Mouse (Mus musculus): ENCODE data around the gene Nab2.
A peak's percentile ranks its signal among the peaks of the same experiment; 100 is the strongest.

Gene Nab2

DNA sequence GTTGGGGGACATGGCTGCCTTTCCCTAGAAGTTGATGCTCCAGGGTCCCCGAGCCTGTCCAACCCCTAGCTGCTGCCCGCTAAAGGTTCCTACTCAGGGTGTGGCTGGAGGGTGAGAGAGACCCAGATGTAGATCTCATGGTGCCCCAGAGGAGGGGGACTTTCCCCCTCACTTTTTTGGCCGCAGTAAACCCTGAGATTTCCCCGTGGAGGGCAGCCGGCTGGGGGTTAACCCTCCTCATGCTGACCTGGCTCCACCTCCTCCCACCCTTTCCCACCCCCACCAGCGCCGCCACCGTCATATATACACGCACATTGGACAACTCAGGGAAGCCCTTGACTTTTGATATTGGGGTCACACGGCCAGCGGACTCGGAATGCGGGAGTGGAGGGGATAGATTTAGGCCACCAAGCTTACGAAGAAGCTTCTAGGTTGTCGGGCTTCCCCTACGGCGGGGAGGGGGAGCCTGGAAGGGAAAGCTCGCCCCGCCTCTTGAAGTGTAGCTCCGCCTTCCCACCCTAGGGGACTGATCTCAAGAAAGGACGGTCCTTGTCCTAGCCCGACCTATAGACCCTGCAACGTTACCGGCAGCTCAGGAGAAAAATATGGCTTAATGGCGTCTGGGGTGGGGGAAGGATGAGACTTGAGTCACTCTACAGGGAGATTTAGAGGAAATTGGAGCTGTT, 24.7 kb downstream of the Nab2 start:
- peak; percentile 49 for DNase-seq (ENCODE audit: low read depth, low spot score)

DNA sequence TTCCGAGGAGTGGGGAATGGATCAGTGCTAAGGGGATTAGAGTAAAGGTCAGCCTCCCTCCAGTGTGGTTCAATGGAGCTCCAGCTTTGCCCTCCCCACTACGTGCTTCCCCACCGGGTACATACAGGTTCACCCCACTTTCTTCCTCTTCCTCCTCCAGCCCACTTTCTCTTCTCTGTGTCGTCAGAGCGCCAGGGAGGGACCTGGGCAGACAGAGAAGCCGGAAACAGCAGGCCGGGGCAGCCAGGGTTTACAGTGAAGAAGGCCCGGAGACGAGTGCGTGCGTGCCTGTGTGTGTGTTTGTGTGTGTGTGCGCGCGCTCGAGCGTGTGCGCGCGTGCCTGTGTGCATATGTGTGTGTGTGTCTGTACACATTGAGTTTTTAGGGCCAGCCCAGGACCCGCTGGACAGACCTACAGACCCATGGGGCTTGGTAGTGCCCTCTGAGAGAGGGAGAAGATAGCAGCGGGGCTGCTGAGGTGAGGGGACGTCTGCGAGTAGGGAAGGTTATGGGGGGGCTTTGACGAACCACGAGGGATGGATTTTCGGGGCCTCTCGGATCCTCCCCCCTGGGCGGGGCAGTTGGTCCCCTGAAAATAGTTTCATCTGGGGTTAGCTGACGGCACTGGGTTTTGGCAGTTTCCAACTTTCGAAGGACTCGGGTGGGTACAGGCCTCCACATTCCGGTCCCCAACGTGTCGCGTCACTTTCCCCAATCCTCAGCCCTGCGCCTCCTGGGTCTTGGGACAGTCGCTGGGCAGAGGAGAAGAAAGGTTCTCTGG, 25.4 kb downstream of the Nab2 start, which contains the start of gene Stat6:
Stat6 (plus strand) TSS at position 215 of the 781 bp plus-strand sequence.
- peak; percentile 56 for DNase-seq (ENCODE audit: low read depth, low spot score)

DNA sequence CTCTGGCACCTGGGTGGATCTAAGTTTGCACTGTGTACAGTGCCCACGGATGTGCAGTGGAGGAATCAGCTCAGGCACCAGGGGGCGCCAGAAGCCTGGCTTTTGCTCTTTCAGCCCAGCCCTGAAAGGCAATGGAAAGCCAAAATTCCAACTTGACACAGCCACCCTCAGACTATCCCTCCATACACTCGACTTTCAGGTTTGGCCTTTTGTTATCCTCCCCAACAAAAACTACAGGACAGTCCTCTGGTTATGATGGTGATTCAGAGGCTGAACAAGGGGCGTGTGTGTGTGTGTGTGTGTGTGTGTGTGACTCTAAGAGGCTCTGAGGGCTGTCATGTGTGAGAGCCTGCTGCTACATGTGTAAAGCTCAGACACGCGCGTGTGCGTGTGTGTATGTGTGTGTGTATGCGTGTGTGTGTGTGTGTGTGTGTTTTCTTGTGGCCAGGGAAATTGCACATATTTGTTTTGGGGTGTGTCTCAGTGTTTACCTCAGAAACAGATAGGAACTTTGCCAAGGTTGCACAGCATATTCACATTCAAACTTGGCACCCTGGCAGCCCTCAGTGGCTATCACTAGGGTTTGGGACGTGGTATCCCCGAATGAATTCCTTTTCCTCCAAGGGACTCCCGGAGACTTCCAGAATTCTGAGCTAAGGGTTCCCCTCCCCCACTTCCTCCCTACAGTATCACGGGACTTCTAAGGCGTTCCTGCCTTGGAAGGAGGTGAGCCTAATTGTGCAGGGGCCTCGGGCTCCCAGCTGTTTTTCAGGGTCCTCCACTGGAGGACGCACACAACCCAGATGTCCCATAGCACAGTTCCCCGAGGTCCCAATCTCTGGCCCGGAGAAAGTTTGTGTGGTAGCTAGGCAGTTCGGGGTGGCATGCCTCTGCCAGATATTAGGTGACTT, 26.3 kb downstream of the Nab2 start:
- DNase-seq (ENCODE audit: low read depth, low spot score), result peak; percentile 68

DNA sequence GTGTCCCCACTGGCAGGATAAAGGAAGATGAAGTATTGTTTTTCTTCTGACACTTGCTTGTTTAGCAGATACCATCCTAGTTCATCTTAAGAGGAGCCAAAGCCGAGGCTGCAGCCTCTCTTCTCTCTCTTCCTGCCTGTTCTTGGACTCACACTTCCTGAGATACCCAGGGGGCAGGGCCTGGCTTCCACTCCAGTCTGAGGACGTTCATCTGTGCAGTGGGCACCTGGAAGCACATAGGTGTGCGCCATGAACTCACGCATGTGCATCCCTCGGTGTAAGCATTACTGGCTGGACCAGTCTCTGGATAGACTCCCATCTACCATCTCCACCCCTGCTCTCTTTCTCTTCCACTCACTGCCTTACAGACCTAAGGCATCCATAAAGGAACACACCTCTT, 27.9 kb downstream of the Nab2 start:
- DNase-seq (ENCODE audit: low read depth, low spot score), result no peak

DNA sequence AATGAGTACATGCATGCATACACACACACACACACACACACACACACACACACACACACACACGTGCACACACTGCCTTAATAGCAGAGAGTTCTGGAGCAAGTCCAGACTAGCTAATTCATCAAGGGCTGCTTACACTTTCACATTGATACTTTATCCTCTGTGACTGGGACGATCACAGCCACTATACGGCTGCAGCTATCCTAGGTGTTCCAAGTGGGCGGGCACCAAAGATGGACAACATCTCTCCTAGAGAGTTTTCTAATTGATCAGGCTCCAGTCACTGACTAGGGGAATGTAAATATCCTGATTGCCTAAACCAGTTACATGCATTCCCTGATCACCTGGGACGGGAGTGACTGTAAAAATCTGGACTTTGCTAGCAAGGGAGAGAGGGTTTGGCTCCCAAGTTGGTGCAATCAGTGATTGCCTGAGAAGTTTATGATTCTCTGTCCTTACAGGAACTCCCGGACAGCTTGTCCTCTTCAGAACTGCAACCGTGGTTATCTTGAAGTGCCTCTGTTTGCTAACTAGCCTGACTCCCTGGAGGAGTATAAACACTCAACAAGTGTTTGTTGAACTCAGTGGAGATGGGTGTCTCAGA, 35.6 kb downstream of the Nab2 start:
- no peak for DNase-seq (ENCODE audit: low read depth, low spot score)

DNA sequence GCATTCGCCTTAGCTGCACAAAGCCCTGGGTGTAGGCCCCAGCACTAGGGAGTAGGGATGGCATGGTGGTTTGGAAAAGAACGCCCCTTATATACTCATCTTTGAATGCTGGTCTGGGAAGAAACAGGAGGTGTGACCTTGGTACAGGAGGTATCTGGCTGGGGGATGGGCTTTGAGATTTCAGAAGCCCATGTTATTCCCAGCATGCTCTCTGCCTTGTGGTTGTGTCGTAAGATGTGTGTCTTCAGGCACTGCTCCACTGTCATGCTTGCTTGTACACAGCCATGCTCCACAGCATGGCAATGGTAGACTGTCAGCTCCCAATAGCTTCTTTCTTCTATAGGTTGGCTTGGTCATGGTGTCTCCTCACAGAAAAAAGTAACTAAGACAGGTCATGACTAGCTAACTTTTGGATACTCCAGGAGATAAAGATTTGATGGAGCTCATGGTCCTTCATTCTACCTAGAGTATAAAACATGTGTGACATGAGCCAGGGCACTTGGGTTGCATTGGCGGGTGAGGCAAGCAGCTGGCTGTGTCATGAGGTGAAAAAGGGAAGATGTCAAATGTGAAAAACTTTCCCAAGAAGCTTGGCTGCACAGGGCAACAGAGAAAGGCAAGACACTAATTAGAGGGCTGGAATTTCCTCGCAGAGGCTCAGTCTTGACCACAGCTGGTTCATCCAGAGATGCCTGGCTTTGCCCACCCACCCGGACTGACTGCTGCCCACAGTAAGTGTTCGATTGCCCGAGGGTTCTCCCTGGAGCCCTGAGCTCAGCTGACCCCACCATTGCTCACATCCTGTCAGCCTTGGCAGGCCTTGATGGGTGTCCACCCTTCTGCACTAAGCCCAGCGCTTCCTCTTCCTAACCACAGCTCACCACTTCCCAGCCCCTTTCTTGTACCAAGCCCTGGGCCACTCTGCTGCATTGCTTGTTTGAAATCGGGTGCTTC, 36.8 kb downstream of the Nab2 start:
- DNase-seq (ENCODE audit: low read depth, low spot score), result no peak

DNA sequence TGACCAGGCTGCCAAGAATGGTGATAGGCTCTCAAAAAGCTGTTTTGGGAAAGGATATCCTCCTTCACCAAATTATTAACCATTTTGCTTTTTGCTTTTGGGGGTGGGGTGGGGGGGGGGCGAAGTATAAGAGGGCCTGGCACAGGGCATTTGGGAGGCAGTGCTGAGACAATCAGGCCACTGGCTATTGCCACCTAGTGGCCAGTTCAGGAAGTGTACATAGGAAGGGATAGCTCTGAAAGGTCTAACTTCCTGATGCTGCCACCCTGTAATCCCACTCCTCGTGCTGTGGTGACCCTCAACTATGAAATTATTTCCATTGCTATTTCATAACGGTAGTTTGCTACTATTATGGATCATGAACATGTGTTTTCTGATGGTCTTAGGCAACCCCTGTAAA, 41.9 kb downstream of the Nab2 start:
- DNase-seq (ENCODE audit: low read depth, low spot score), result peak; percentile 9

DNA sequence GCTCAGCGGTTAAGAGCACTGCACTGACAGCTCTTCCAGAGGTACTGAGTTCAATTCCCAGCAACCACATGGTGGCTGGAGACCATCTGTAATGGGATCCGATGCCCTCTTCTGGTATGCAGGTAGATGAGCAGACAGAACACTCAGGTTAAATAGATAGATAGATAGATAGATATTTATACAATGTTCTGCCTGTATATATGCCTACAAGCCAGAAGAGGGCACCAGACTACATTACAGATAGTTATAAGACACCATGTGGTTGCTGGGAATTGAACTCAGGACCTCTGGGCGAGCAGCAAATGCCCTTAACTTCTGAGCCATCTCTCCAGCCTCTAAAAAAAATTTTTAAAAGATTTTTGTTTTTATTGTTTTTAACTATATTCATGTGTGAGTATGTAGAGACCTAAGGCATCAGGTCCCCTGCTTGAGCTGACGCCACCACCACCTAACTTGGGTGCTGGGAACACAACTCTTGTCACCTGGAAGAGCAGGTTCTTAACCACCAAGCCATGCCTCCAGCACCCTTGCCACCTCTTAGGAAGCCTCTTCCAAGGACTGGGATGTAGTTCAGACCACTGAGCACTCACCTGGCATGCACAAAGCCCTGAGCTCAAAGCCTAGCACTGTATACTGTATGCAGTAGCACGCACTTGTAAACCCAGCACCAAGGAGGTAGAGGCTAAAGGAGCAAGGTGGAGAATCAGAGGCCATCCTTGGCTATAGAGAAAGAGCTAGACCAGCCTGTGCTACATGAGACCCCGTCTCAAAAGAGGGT, 44.7 kb downstream of the Nab2 start:
- no peak for DNase-seq (ENCODE audit: low read depth, low spot score)

DNA sequence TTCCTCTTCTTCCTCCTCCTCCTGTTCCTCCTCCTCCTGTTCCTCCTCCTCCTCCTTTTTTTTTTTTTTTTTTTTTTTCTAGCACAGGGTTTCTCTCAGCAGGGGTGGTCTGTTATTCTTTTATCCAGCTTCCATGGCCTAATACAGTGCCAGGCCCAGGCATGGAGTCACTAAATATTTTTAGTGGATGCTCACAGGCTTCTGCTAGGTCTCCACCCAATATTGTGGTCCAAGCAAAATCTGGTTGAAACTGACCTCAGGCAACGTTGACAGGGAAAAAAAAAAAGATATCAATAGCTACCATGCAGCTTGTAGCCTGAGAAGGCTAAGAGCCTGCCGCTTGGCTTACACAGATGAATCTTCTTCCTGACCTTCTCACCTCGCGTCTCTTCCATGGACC, 45.7 kb downstream of the Nab2 start:
- DNase-seq (ENCODE audit: low read depth, low spot score), result no peak

DNA sequence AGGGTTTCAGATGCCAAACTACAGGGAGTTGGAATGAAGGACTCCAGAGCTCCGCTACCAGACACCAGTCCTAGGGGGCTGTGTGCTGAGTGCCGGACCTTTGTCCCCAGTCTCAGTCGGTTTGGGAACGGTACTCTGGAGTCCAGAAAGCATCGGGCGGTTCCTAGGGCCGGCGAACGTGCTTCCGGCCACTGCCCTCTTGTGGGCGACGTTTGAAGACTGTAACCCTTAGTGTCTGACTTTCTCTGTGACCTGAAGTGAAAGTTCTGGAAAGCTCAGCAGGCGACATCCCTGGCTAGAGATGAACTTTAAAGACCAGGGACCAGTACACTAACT, 46.3 kb downstream of the Nab2 start:
- no peak for DNase-seq (ENCODE audit: low read depth, low spot score)

DNA sequence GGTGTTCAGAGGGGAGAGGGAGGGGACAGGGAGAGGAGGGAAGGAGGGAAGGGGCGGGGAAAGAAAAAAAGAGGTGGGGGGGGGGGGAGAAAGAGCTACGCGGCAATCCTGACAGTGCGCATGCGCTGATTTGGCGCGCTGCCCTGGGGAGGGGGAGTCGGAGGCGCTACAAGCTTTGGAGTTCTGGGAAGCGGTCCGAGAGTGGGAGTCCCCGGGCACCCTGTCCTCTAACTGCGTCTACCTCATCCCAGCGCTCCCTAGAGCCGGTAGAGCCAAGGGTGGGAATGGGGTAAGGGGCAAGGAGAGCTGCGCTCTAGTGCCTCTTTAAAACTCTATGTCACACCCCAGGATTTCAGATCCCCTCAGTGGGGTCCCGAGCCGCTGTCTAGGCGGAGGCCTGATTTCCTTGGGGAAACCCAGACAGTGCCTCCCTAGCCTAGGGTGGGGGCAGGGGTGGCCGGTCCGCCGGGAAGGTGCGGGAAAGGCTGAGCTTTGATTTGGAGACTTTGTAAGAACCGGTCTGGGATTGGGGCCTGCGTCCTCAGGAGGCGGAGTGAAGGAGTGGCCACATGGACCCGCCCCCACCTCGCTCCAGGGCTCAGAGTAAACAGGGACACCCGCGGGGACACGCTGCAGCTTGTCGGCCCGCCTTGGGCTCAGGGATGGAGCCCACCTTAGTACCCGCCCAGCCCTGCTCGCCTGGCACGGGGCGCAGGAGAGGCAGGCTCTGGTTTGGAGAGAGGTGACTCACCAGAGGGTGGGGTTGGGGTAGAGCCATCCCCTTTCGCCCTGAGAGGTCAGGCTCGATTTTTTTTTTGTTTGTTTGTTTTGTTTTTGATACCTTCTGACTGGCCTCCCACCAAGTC, 46.9 kb downstream of the Nab2 start:
- DNase-seq (ENCODE audit: low read depth, low spot score), result no peak

DNA sequence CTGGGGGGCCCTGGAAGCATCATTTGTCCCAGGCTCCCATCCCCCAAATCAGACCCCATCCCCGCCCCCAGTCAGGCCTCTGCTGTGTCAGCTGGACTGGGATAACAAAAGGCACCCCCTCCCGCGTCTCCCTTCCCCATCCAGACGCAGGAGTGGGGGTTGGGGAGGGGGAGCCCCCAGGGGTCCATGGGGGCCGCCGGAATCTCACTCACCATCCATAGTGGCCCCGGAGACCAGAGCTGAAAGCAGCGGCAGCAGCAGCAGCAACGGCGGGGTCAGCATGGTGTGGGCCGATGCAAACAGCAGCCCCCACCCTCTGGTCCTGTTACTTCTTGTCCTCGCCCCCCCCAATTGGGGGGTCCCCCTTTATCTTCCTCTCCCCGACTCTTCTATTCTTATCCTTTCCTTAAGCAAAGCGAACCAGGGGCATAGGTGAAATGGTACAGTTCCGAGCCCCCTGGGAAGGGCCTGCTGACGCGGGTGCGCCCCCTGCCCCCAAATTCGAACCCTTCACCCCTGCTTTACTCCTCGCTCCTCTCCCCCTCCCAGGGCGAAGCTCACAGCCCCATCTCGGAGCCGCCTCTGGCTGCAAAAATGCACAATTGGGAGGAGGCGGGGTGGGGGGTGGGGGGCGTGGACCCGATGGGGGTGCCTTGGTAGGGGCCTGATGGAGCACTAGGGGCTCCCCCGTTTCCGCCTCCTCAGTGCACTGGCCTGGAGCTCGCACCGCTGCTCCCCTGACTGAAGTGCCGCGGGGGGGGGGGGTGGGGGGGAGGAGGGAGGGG, 47.8 kb downstream of the Nab2 start, which contains the start of gene Lrp1:
Lrp1 (minus strand) TSS at position 743 of the 785 bp plus-strand sequence.
- DNase-seq (ENCODE audit: low read depth, low spot score), result no peak

DNA sequence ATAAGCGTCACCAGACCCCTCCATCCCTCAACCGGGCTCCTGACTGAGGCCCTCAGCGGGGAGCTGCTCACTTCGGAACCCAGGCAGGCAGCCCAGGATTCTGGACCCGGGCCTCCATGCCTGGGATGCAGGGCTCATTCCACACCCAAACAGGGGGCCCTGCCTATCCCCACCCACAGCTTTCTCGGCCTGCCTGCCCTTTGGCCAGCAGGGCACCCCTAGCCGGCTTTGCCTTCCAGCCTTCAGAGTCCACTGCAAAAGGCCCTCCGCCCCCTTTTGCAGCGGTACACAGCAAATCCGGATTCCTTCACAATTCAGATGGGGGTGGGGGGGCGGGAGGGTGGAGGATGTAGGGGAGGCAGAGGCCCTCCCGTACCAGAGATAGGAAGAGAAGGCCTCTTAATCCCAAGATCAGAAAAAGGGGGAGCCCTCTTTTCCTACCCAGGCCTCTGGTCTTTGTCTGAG, 48.4 kb downstream of the Nab2 start:
- no peak for DNase-seq (ENCODE audit: low read depth, low spot score)

DNA sequence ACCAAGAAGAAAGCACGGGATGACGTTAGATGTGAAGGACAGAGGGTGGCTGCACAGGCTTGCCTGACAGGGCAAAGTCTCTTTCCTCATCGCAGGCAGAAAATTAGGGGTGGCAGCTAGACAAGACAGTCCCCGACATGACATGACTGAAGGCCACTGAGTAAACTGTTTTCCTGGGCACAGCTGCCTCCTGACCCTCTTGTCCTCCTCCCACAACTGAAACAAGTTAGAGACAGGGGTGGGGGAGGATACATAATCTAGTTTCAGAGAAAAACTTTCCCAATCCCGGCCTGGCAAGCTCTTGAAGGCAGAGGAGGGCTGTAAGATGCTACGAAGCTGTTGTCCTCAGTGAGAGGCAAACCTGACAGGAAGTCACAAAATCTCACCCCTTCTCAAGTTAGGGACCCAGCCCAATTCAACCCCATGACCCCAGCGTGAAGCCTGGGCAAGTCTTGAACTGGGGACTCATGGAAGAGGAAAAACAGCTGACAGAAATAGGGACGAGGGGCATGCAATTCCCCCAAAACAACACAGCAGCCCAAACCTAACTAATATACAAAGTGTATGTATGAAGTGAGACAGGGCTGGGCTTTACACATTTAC, 49.1 kb downstream of the Nab2 start:
- no peak for DNase-seq (ENCODE audit: low read depth, low spot score)

DNA sequence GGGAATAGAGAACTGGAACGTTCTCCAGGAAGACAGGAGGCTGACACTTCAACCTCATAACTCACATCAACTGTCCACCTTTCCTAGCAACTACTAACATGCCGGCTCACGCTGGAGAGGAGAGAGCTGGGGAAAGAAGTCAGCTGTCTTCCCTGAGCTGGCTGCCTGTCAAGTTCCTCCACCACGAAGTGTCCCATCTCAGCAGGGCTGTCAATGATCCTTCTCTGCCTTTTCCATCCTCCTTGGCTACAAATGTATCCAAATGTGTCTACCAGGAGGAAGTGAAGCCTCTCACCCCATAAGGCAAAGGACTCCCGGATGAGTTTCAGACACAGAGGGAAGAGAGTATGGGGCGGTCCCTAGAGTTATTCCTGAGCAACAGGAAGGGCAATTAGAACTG, 50.2 kb downstream of the Nab2 start:
- no peak for DNase-seq (ENCODE audit: low read depth, low spot score)

DNA sequence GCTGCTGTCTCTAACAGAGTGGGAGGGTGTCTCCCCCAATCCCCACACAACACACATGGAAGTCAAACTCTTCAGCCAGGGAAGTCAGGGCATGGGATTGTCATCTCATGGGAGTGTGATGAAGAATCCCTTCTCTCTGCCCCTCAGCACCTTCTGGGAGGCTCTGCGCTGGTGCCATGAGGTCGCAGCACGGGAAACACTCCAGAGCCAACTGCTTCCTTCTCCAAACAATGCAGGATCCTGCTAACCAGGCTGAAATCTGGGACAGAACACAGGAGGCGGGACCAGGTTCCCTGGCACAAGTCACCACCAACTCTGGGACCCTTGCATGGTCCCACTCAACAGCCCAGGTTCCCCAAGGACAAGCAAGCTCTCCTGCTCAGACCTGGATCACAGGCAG, 51.1 kb downstream of the Nab2 start:
- no peak for DNase-seq (ENCODE audit: low read depth, low spot score)

DNA sequence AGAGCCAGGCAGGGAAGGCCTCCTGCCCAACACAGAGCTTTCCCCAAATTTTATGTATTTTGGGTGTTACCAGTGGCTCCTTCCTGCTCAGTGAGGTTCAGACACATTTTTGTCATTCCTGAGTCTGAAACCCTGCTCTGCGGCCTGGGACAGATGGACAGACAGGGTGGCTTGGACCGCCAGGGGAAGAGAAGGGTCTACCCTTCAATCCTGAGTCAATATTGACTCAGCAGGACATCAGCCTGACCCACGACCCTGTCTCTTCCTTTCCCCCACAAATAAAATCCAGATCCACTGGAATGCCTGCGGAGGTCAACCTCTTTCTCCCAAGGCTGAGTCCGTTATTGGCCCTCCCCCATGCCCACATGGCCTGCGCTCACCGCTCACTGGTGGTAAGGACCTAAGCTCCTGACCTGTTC, 52.1 kb downstream of the Nab2 start:
- DNase-seq (ENCODE audit: low read depth, low spot score), result no peak

DNA sequence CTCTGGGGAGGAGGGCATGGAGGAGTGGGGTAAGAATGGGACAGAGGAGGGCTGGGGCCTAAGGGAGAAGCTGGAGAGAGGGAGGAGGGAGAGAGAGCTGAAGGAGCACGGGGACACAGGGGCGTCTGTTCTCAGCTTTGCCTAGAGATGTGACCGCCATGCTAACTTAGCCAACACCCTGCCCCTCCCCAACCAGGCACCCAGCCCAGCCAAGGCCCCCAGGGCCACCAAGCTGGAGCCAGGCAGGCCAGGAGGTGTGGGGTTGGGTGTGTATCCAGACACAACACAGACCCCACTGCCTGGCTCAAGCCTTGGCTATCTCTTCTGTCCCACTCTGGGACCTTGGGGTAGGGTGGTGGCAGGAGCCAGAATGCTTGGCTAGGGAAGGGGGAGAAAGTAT, 52.8 kb downstream of the Nab2 start:
- DNase-seq (ENCODE audit: low read depth, low spot score), result no peak

Measured in c-Kit-negative CD71-positive TER-119-positive erythroid progenitor cells, embryonic 14.5 days (primary cell).